Mouse (Mus musculus) embryo, embryonic 11 days (tissue): ENCODE measurements around the gene Il17c.

ENCODE experiments used
- DNase-seq: peaks from one replicate; pipeline ENCODE4 v3.0.0-alpha.2; 2015

Gene Il17c

DNA sequence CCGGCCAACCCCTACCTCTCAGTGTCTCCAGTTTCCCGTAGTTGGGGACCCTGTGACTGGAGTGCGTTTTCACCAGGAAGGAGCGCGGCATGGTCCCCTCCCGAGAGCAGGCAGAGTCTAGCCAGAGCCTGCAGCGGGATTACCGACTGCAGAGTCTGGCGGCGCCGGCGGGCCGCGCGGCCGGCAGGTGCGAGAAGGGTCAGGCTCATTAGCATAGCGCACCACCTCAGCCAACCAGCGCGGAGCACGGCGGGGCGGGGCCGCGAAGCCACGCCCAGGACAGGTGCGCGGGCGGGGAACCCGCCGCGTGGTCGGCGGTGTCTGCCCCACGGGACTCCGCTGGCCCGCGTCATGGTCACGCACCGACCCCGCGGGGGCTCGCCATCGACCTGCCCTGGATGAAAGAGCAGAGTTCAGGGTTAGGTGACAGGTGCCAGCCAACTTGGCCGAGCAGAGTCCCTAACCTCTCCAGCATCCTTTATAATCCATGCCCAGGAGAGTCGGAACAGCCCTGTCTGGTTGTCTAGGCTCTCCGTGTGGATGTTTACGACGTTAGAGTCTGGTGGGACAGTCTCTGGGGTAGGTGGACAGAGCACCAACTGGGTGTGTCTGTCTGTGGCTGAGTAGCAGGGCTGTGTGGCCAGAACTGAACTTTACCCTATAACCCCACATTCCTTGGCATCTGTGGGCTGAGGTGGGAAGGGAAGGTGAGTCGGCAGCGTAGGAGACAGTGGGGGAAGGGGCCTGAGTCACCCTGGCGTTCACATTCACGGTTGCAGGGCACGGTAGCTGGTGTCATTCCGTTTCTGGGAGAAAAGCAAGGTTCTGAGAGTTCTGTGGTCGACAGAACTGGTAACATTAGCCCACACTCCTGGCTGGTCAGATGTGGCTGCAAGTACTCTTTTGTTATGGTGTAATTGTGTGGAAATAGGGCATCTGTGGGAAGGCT lies 39.0 kb downstream of the Il17c start, which contains the start of gene Snai3:
TSS of gene Snai3 (minus strand) at position 210 of the 949 bp plus-strand sequence.
- peak; percentile 67 for DNase-seq

DNA sequence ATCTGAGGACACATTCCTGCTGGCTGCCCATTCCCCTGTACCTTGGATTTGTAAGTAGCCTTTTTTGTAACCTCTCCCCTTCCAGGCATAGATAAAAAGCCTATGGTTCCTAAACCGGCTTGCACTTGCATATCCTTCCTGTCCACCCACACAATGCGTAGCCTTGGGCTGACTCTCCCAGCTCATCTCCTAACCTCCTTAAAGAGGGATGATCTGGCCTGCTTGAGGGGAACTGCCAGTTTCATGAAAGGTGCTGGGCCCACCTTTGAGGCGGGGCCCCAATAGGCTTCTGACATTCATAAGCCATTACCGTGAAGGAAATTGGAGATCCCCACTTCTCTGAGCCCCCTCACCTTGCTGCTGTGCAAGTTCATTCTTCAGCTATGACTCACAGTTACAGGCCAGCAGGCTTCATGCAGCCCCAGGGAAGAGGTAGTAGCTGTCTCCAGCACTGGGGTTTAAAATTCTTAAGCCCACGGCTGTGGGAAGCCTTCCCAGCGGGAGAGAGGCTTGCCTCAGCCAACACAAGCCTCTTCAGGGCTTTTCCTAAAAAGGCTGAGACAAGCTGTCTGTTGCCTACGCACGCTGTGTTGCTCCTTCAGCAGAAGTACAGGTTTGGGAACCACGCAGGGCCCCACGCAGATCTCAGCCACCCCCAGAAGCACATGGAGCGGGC lies 39.8 kb downstream of the Il17c start:
- DNase-seq: no peak

DNA sequence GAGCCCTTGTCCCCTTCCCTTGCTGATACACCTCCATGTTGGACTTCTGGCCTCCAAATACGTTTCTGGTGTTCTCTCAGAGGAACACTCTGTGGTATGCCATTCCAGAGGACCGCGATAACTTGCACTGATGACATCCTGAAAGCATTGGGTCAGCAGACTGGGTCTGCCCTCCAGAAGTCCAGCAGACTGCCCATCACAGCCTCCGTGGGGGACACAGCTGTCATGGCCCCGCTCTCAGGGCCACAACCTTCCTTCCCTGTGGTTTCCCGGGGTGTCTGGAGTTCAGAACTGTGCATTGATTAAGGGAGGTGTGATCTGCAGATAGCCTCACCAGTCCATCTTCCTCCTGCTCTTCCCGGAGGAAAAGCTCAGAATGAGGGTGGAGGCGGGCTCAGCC lies 40.7 kb downstream of the Il17c start:
- DNase-seq: no peak

DNA sequence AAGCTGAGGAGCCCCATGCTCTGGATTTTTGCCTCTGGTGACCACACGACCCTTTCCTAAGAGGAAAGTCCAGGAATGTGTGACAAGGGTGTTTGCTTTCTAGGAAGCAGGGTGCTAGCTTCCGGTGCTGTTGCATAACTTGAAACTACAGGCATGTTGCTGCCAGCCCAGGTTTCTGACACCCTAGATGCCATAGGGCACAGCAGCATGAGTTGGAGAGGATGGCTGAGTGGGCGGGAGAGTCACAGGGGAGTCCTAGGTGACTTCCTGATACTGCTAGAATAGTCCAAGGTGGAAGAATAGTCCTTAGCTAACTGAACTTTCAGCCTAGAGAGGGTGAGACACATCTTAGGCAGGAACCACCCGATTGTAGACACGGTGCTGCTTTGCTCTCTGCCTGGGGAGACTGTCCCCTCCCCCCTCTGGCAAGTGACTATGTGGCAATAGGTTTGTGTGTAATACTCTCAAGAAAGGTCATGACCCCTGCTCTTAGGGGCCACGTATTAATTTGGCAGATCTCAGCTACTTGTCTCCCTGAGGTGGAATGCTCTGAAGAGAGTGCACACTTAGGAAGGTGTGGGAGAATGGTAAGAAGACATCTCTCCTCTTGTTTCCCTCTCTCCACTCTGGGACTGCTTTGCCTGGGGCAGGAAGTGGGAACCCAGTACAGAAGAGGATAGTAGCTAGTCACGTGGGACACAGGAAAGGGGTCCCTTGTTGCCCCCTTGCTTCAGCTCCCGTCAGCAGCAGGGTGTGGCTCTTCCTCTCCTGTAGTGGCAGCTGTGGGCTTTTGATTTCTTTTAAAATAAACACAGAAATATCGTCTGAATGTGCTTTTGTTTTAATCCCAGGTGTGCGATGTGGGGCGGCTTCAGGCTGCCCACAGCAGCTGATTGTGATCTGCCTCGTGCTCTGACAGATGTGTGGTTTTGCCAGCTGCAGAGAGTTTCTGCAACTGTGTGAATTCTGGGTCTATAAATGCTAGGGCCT lies 42.1 kb downstream of the Il17c start:
- no peak for DNase-seq

DNA sequence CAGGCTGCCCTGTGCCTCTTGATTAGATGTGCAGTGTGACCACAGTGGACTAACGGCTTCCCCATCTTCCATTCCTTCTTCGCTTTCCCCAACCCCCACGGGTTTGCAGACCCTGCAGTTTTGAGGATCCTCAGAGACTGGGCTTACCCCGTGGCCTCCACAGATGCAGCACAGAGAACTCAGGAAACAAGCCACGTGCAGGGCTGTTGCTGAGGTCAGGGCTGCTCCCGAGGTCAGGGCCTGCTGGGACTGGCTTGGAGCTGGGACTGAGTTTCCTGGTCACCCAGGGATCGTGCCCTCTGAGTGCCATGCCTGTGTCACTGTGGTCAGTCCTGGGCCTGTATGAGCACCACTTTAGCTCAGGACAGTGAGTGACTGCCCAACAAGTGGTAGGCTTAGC lies 43.2 kb downstream of the Il17c start:
- DNase-seq: no peak

DNA sequence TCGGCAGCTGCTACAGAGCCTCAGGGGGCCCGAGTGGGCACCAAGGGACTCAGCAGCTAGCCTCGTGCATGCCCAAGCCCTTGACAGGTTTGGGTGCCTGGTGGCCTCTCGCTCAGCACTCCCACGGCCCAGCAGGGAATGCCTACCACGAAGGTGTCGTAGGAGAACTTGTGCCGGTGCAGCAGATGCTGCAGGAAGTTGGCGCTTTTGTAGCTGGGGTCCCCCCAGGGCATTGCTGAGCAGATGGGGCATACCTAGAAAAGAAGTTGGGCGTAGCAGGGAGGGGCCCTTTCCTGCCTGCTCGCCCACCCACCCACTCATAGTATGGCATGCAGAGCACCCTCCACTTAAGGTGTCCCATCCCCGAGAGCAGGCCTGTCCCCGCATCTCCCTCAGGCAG lies 46.0 kb downstream of the Il17c start:
- no peak for DNase-seq

DNA sequence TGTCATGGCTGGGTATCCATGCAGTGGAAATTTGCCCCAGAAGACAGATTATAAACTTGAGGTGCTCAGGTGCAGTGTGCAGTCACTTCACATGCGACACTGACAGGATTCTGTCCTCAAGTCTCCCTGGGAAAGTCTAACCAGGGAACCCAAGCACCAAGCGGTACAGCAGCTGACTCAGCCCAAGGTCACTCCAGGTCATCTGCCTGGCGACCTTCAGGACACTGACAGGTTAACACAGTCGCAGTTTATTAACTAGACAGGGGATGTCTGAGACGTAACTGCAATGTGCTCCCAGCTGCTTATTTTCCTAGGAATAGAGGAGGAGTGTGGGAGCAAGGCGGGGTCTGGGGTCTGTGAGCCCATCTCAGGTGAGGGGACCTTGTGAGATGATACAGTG lies 47.6 kb downstream of the Il17c start:
- DNase-seq: no peak

DNA sequence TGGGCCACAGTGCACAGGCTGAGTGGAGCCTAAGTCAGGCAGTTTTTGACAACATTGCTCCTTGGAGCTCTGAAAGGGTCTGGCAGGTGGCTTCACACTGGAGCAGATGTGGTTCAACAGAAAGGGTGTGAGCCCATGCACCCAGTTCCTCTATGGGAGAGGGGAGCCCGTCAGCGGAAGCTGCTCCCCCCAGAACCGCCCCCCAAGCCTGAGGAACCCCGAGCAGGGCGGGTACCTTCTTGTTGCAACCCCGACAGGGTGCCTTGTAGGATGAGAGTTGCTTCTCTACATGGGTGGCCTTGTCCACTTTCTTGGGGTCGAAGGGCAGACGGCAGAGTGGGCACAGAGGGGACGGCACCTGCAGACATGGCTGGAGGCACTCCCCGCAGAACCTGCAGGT lies 48.1 kb downstream of the Il17c start:
- no peak for DNase-seq

DNA sequence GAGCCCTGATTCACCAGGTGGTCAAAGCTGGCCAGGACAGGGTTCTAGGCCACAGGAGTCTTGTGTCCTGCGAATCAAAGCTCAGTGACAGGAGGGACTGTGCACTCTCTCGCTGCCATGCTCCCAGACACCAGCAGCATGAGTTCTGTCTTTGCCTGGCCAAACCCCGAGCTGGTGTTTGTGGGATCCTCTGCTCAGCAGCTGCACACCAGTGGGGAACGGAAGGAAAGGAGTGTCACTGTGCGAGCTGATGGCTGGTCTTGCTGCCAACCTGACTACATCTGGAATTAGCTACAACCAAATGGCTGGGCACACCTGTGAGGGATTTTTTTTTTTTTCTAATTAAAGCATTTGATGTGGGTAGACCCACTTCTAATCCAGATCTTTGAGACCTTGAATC lies 48.9 kb downstream of the Il17c start:
- DNase-seq: no peak
